Mouse (Mus musculus) bone marrow macrophage, adult 2 months (primary cell): ENCODE data around the gene Gm28635. TPM values are rescaled to one million over a fixed set of nuclear protein-coding genes. Genes with fewer than 3 reads are reported as not detected.

Experiments used
- H3K27ac ChIP-seq: 2 replicates; pipeline ENCODE4 v1.5.1; 2012; ENCODE audit warnings: low read depth, low read length; ENCODE audit not compliant: insufficient read depth
- H3K4me1 ChIP-seq: 2 replicates; pipeline ENCODE4 v1.6.1; 2012; ENCODE audit warnings: low read length; ENCODE audit not compliant: control insufficient read depth, insufficient read depth
- H3K4me3 ChIP-seq: 2 replicates; pipeline ENCODE4 v1.5.1; 2012; ENCODE audit warnings: mild to moderate bottlenecking, low read length, moderate library complexity; ENCODE audit not compliant: insufficient read depth
- CTCF ChIP-seq: IDR thresholded peaks from 2 replicates; pipeline ENCODE4 v1.5.1; 2012; ENCODE audit warnings: low read depth, mild to moderate bottlenecking, low read length, moderate library complexity
- POLR2A ChIP-seq: IDR thresholded peaks from 2 replicates; pipeline ENCODE4 v1.6.1; 2012; ENCODE audit warnings: mild to moderate bottlenecking, low read depth, low read length, borderline replicate concordance
- polyA plus RNA-seq: library from polyadenylated mRNA; stranded (reverse); fragments of >200 nt; gene quantifications from 2 replicates; pipeline ENCODE4 v1.2.4, GENCODE M21; 2012; ENCODE audit not compliant: missing spikeins, insufficient read depth, insufficient read length

The Gm28635 gene
- polyA plus RNA-seq, 1 experiment = not detected

GRCm38 (mm10) chr2:84715562-84716361 lies 37.9 kb upstream of the Gm28635 start:
- Histone ChIP-seq H3K4me1 (peaks cover 8% of the 10 kb centered on the region), H3K4me3 (peak overlapping the region; percentile 84), H3K27ac (peak overlapping the region; percentile 74)
- TF ChIP-seq POLR2A (no peak), CTCF (no peak)

DNA sequence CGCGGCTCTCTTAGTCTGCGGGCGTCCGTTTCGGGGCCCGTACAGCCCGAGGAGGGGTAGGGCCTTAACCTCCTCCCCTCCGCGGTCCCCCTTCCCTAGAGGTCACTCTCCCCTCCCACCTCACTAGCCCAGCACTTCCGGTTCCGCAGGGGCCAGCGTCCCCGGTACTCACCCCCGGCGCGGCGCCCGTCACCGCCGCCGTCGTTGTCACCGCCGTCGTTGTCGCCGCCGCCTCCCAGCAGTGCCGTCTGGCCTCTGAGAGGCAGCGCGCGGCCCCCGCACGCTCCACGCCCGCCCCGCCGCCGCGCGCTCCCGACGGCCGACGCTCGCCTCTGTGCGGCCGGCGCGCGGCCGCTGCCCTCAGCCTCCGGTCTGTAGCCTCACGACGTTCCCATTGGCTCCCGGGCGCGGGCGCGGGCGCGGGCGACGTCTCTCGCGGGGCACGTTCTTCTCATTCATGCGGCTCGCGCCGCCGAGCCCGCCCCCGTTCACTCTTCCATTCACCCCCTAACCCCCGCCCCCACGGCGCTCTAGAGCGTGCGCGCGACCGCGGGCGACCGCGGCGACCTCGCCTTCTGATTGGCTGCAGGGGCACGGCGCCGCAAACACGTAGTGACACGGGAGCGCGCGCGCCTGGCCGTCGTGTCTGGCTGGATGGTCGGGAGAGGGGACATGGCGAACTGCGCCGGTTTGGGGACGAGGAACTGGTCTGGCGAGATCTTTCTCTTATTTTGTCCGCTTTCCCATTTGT lies 37.1 kb upstream of the Gm28635 start, which contains the start of gene Zdhhc5:
Zdhhc5 (minus strand) TSS at position 370 of the 751 bp plus-strand sequence.
- Histone ChIP-seq H3K4me3 (peak within 1 kb of the TSS; percentile 84), H3K4me1 (peaks cover 8% of the 10 kb centered on the region), H3K27ac (peak within 1 kb of the TSS; percentile 86)
- TF ChIP-seq POLR2A (no peak), CTCF (no peak)

- H3K4me3 ChIP-seq = peak overlapping the region; percentile 84
These were observed 36.6 kb upstream of the Gm28635 start for GRCm38 (mm10) chr2:84714422-84714810.

DNA sequence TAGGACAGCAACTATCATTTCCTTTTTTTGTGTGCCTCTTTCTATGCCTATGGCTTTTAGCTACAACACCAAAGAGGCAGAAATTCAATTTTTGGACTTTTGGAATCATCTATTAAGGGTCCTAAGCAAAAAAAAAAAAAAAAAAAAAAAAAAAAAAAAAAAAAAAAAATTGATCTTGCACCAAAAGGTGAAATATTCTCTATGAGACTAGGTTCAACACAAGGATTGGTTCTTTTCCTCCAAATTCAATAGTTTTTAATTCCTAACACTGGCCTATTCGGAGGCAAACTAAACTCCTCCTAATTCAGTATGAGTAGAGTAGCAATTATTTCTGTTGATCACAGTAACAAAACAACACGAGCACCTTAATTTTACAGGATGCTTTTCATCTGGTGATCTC lies 34.1 kb upstream of the Gm28635 start:
- Histone ChIP-seq H3K4me3 (no peak overlapping the region), H3K27ac (no peak overlapping the region), H3K4me1 (peaks cover 8% of the 10 kb centered on the region)
- no peak for TF ChIP-seq CTCF
- TF ChIP-seq POLR2A = no peak

More at GRCm38 (mm10) chr2:84714422-84714810, 36.6 kb upstream of the Gm28635 start:
- Histone ChIP-seq H3K4me1 (peaks cover 8% of the 10 kb centered on the region), H3K27ac (peak overlapping the region; percentile 86)
- TF ChIP-seq POLR2A = no peak
- TF ChIP-seq CTCF = no peak

GRCm38 (mm10) chr2:84707523-84707922 lies 29.7 kb upstream of the Gm28635 start:
- Histone ChIP-seq H3K4me1 (peaks cover 16% of the 10 kb centered on the region), H3K27ac (no peak overlapping the region), H3K4me3 (no peak overlapping the region)
- no peak for TF ChIP-seq CTCF
- no peak for TF ChIP-seq POLR2A

GRCm38 (mm10) chr2:84705295-84705694 lies 27.5 kb upstream of the Gm28635 start:
- Histone ChIP-seq H3K27ac (no peak overlapping the region), H3K4me1 (peaks cover 16% of the 10 kb centered on the region), H3K4me3 (no peak overlapping the region)
- TF ChIP-seq POLR2A (no peak), CTCF (no peak)

GRCm38 (mm10) chr2:84704329-84704728 lies 26.5 kb upstream of the Gm28635 start:
- TF ChIP-seq CTCF (no peak), POLR2A (no peak)
- H3K27ac ChIP-seq = no peak overlapping the region
- no peak overlapping the region for H3K4me3 ChIP-seq
- H3K4me1 ChIP-seq = peaks cover 16% of the 10 kb centered on the region

DNA sequence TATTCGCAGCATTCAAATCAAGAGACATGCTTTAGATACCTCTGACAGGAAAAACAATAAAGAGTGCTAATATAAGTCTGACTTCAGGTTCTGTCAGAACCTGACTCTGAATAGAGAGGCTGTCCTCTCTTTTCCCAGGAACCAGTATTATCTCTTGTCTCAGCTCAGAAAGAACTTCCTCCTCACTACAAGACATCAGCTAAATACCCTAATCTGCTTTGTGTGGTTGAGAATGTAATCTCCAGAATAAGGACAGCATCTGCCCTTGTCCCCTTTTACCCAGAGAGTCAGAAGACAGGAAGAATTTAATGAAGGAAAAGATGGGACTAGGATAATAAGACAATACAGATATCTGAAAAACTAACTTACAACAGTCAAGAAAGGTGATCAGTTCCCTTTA lies 25.7 kb upstream of the Gm28635 start:
- Histone ChIP-seq H3K4me3 (no peak overlapping the region), H3K27ac (no peak overlapping the region), H3K4me1 (peaks cover 16% of the 10 kb centered on the region)
- TF ChIP-seq CTCF = no peak
- TF ChIP-seq POLR2A = no peak

- no peak for TF ChIP-seq CTCF
- no peak for TF ChIP-seq POLR2A
- no peaks in the 10 kb centered on the region for H3K4me1 ChIP-seq
These were observed 17.3 kb upstream of the Gm28635 start for GRCm38 (mm10) chr2:84695007-84695695.

GRCm38 (mm10) chr2:84690050-84690449 lies 12.2 kb upstream of the Gm28635 start:
- TF ChIP-seq POLR2A (no peak), CTCF (no peak)
- no peak overlapping the region for H3K4me3 ChIP-seq
- H3K27ac ChIP-seq = no peak overlapping the region
- no peaks in the 10 kb centered on the region for H3K4me1 ChIP-seq

More at GRCm38 (mm10) chr2:84695007-84695695, 17.3 kb upstream of the Gm28635 start:
- Histone ChIP-seq H3K4me3 (no peak overlapping the region), H3K27ac (no peak overlapping the region)
